Mouse (Mus musculus) Patski (cell line): ENCODE results near the gene Lrmda. TPM values are rescaled to one million over a fixed set of nuclear protein-coding genes. Genes with fewer than 3 reads are reported as not detected.
"Not testable (repeated sequence)": the region's sequence is repeated elsewhere in the genome, so short reads cannot be mapped to it uniquely, and the experiment has no call there.

Experiments
- ATAC-seq: fragments of 100-300 bp; one replicate; pipeline ENCODE4 v1.8.0; 2021
- CTCF ChIA-PET: fragments of 350-600 bp; sonication (Branson Sonifier 250); formaldehyde crosslinking; loops from one replicate; lab custom pipeline; 2022; ENCODE audit warnings: inconsistent platforms; lab: Charles Lee
- POLR2A ChIA-PET: fragments of 350-600 bp; sonication (Branson Sonifier 250); formaldehyde crosslinking; loops from one replicate; lab custom pipeline; 2022; ENCODE audit warnings: antibody characterized with exemption, inconsistent platforms; lab: Charles Lee
- DNase-seq: peaks from one replicate; pipeline ENCODE4 v3.0.0-alpha.2; 2011; ENCODE audit warnings: low read depth, low spot score
- H3K27me3 ChIP-seq: fragments of 371-371 bp; one replicate; pipeline ENCODE4 v1.5.1; 2021
- CTCF ChIP-seq: fragments of 100-300 bp; IDR thresholded peaks from one replicate; pipeline ENCODE4 v1.5.1; 2021
- in situ Hi-C: fragments of 300-500 bp; cut with MboI; formaldehyde crosslinking; loops from 3 replicates; pipeline ENCODE4 v1.11.1; 2018; ENCODE audit warnings: low pct_unique_long_range_greater_than_20kb, mixed read lengths
- polyA plus RNA-seq: library from polyadenylated mRNA; unstranded; gene quantifications from one replicate; pipeline ENCODE4 v1.2.3, GENCODE M21; 2021

Lrmda gene
- polyA plus RNA-seq, 1 experiment from 2014 or later = 0.26 TPM

- H3K27me3 ChIP-seq = no peaks in the 10 kb centered on the region
- in situ Hi-C loops = loop anchor here (25.0 kb wide), 1 partner anchor 836 kb away; no protein-coding TSS in a partner anchor
- POLR2A ChIA-PET = interaction anchor here (1.5 to 2.5 kb wide), 2 partner anchors 589 to 591 kb away, joined by 4 to 6 read pairs; no protein-coding TSS in a partner anchor
- no peak for TF ChIP-seq CTCF
- CTCF ChIA-PET = interaction anchor here (1.6 to 3.8 kb wide), 4 partner anchors 10 to 589 kb away, joined by 4 to 21 read pairs (median 8); no protein-coding TSS in a partner anchor
- ATAC-seq = no peak
- no peak for DNase-seq
Measured at GRCm38 (mm10) chr14:22576441-22576840, 556.9 kb downstream of the Lrmda start.

GRCm38 (mm10) chr14:22577411-22578037, 558.0 kb downstream of the Lrmda start:
- DNase-seq (no peak), ATAC-seq (no peak)
- H3K27me3 ChIP-seq = no peaks in the 10 kb centered on the region
- in situ Hi-C loops = loop anchor here (25.0 kb wide), 1 partner anchor 835 kb away; no protein-coding TSS in a partner anchor
- POLR2A ChIA-PET = interaction anchor here (0.7 to 2.5 kb wide), 4 partner anchors 472 to 731 kb away, joined by 3 to 6 read pairs (median 5); no protein-coding TSS in a partner anchor
- CTCF ChIA-PET = interaction anchor here (0.8 to 3.8 kb wide), 10 partner anchors 9 to 590 kb away, joined by 3 to 21 read pairs (median 6); no protein-coding TSS in a partner anchor
- TF ChIP-seq CTCF = no peak

GRCm38 (mm10) chr14:22578224-22578623, 558.7 kb downstream of the Lrmda start:
- H3K27me3 ChIP-seq = no peaks in the 10 kb centered on the region
- in situ Hi-C loops = loop anchor here (25.0 kb wide), 1 partner anchor 834 kb away; no protein-coding TSS in a partner anchor
- POLR2A ChIA-PET = interaction anchor here (0.6 to 2.5 kb wide), 2 partner anchors 411 to 593 kb away, joined by 3 to 6 read pairs; no protein-coding TSS in a partner anchor
- DNase-seq (peak; percentile 46), ATAC-seq (no peak)
- TF ChIP-seq CTCF = peak; percentile 97
- CTCF ChIA-PET = interaction anchor here (0.7 to 3.8 kb wide), 10 partner anchors 8 to 591 kb away, joined by 3 to 21 read pairs (median 6); no protein-coding TSS in a partner anchor

DNA sequence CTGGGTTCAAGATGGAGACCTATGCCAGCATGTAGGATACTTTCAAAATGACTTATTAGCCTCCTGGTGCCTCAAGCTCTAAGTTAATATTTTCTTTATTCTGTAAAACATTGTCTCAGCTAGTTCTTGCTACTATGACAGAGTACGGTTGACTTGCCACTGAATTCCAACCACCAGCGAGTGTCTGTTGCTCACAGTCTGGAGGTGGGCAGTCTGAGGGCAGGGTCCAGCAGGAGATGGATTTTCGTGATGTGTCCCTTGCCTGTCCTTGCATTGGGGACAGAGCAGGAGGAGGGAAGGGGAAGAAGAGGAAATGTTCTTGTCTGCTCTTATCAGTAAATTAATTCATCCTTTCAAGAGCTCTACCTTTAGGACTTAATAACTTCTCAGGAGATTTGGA, 559.5 kb downstream of the Lrmda start:
- no peak for TF ChIP-seq CTCF
- DNase-seq = no peak
- ChIA-PET POLR2A (interaction anchor here (2.5 kb wide), 1 partner anchor 593 kb away, joined by 6 read pairs; no protein-coding TSS in a partner anchor), CTCF (interaction anchor here (0.7 to 3.8 kb wide), 10 partner anchors 8 to 612 kb away, joined by 3 to 21 read pairs (median 6); no protein-coding TSS in a partner anchor)
- in situ Hi-C loops = loop anchor here (25.0 kb wide), 1 partner anchor 833 kb away; no protein-coding TSS in a partner anchor
- no peak for ATAC-seq
- no peaks in the 10 kb centered on the region for H3K27me3 ChIP-seq

GRCm38 (mm10) chr14:22582065-22582464, 562.6 kb downstream of the Lrmda start:
- TF ChIP-seq CTCF = no peak
- in situ Hi-C loops = loop anchor here (5.0 to 25.0 kb wide), 3 partner anchors 223 to 830 kb away; no protein-coding TSS in a partner anchor
- no peak for DNase-seq
- H3K27me3 ChIP-seq = no peaks in the 10 kb centered on the region
- ATAC-seq = no peak
- POLR2A ChIA-PET = no interaction called here
- CTCF ChIA-PET = no interaction called here

- ChIA-PET CTCF (interaction anchor here (1.4 kb wide), 1 partner anchor 8 kb away, joined by 6 read pairs; no protein-coding TSS in a partner anchor), POLR2A (no interaction called here)
- ATAC-seq = no peak
- no peak for TF ChIP-seq CTCF
- peak; percentile 10 for DNase-seq
- no peaks in the 10 kb centered on the region for H3K27me3 ChIP-seq
- in situ Hi-C loops = loop anchor here (5.0 to 25.0 kb wide), 3 partner anchors 219 to 826 kb away; no protein-coding TSS in a partner anchor
Measured at GRCm38 (mm10) chr14:22586281-22586680, 566.8 kb downstream of the Lrmda start.

DNA sequence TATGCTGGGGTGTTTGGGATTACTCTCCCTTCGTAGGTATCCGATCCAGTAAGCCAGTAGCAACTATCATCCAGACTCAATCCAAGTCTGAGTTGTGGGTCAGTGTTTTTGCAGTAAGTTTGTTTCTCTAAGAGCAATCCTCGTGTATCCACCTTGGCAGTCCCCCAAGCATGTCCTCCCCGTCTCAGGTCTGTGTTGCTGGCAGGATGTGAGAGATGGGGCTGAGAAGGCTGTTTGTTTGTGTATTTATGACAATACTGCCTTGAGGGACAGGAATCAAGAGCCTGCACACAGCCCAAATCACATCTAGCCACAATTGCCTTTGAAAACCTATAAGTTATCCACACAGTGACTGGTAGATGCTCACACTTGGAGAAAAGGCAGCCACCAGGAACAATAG, 567.3 kb downstream of the Lrmda start:
- ChIA-PET CTCF (interaction anchor here (1.2 to 1.4 kb wide), 2 partner anchors 9 to 38 kb away, joined by 3 to 6 read pairs; no protein-coding TSS in a partner anchor), POLR2A (no interaction called here)
- H3K27me3 ChIP-seq = no peaks in the 10 kb centered on the region
- in situ Hi-C loops = loop anchor here (5.0 to 25.0 kb wide), 3 partner anchors 218 to 826 kb away; no protein-coding TSS in a partner anchor
- ATAC-seq (peak; percentile 10), DNase-seq (no peak)
- TF ChIP-seq CTCF = no peak

GRCm38 (mm10) chr14:22587285-22587957, 567.9 kb downstream of the Lrmda start:
- ChIA-PET POLR2A (no interaction called here), CTCF (interaction anchor here (1.2 to 2.4 kb wide), 3 partner anchors 10 to 38 kb away, joined by 3 to 6 read pairs (median 5); no protein-coding TSS in a partner anchor)
- ATAC-seq (peak; percentile 82), DNase-seq (peak; percentile 94)
- H3K27me3 ChIP-seq = no peaks in the 10 kb centered on the region
- TF ChIP-seq CTCF = no peak
- in situ Hi-C loops = loop anchor here (5.0 to 25.0 kb wide), 3 partner anchors 217 to 825 kb away; no protein-coding TSS in a partner anchor

- CTCF ChIA-PET = interaction anchor here (1.2 to 2.4 kb wide), 2 partner anchors 9 to 37 kb away, joined by 3 to 5 read pairs; no protein-coding TSS in a partner anchor
Measured at GRCm38 (mm10) chr14:22587958-22588296, 568.4 kb downstream of the Lrmda start.

GRCm38 (mm10) chr14:22588394-22588793, 568.9 kb downstream of the Lrmda start:
- in situ Hi-C loops = loop anchor here (5.0 to 25.0 kb wide), 3 partner anchors 216 to 824 kb away; no protein-coding TSS in a partner anchor
- ATAC-seq, H3K27me3 ChIP-seq, DNase-seq: not testable (repeated sequence)
- POLR2A ChIA-PET = interaction anchor here (1.0 kb wide), 1 partner anchor 206 kb away, joined by 3 read pairs; no protein-coding TSS in a partner anchor
- peak; percentile 15 for TF ChIP-seq CTCF
- CTCF ChIA-PET = interaction anchor here (2.1 to 2.4 kb wide), 2 partner anchors 9 to 10 kb away, joined by 5 to 9 read pairs; no protein-coding TSS in a partner anchor

More at GRCm38 (mm10) chr14:22587958-22588296, 568.4 kb downstream of the Lrmda start:
- in situ Hi-C loops = loop anchor here (5.0 to 25.0 kb wide), 3 partner anchors 217 to 824 kb away; no protein-coding TSS in a partner anchor
- ATAC-seq = peak; percentile 36
- TF ChIP-seq CTCF = no peak
- DNase-seq = no peak
- H3K27me3 ChIP-seq = no peaks in the 10 kb centered on the region
- POLR2A ChIA-PET = no interaction called here
